Mouse (Mus musculus) forebrain, embryonic 14.5 days (tissue): ENCODE measurements around the gene Ccnd1. TPM values are rescaled to one million over a fixed set of nuclear protein-coding genes. Genes with fewer than 3 reads are reported as not detected.
A peak's percentile ranks its signal among the peaks of the same experiment; 100 is the strongest.
"Not testable (repeated sequence)": the region's sequence is repeated elsewhere in the genome, so short reads cannot be mapped to it uniquely, and the experiment has no call there.

ENCODE experiments used
- ATAC-seq: fragments of 200-750 bp; cut with Nextera tagmentation; 2 replicates; pipeline ENCODE4 v1.8.0; 2017; ENCODE audit warnings: mild to moderate bottlenecking, moderate library complexity
- DNase-seq: peaks from one replicate; pipeline ENCODE4 v3.0.0-alpha.2; 2015; ENCODE audit warnings: low spot score
- H3K27ac ChIP-seq: fragments of 300-500 bp; sonication (generic); 2 replicates; pipeline ENCODE4 v1.5.1; 2014; ENCODE audit warnings: low read depth, mild to moderate bottlenecking, control low read depth, low read length, moderate library complexity
- H3K27me3 ChIP-seq: fragments of 300-500 bp; sonication (generic); replicated peaks from 2 replicates; pipeline ENCODE4 v1.6.1; 2014; ENCODE audit warnings: low read length, control low read depth, mixed read lengths; ENCODE audit not compliant: control insufficient read depth, insufficient read depth
- H3K36me3 ChIP-seq: fragments of 300-500 bp; sonication (generic); 2 replicates; pipeline ENCODE4 v1.6.1; 2014; ENCODE audit warnings: low read length, control low read depth; ENCODE audit not compliant: control insufficient read depth, insufficient read depth
- H3K4me1 ChIP-seq: fragments of 300-500 bp; sonication (generic); 2 replicates; pipeline ENCODE4 v1.6.1; 2014; ENCODE audit warnings: antibody characterized with exemption, low read length, control low read depth; ENCODE audit not compliant: control insufficient read depth, insufficient read depth
- H3K4me2 ChIP-seq: fragments of 300-500 bp; sonication (generic); 2 replicates; pipeline ENCODE4 v1.6.1; 2014; ENCODE audit warnings: mild to moderate bottlenecking, control low read depth, low read length
- H3K4me3 ChIP-seq: fragments of 300-500 bp; sonication (generic); 2 replicates; pipeline ENCODE4 v1.5.1; 2014; ENCODE audit warnings: low read depth, low read length, control low read depth
- H3K9ac ChIP-seq: fragments of 300-500 bp; sonication (generic); 2 replicates; pipeline ENCODE4 v1.6.1; 2014; ENCODE audit warnings: mild to moderate bottlenecking, low read length, control low read depth, moderate library complexity
- H3K9me3 ChIP-seq: fragments of 300-500 bp; sonication (generic); replicated peaks from 2 replicates; pipeline ENCODE4 v1.6.1; 2016; ENCODE audit warnings: low read length, control low read depth, mixed read lengths; ENCODE audit not compliant: control insufficient read depth
- WGBS: fragments of 180-500 bp; shearing (Covaris S2); extraction: QIAGEN DNeasy Blood & Tissue Kit; methylation state at CpG from one replicate; pipeline ENCODE4 v1.1.7; 2014; 5-methylcytosine and 5-hydroxymethylcytosine counted together
- polyA plus RNA-seq: library from polyadenylated mRNA; unstranded; fragments of >200 nt; fragmentation: Nextera tagmentation; extraction: Ambion mirVana; gene quantifications from 2 replicates; pipeline ENCODE4 v1.2.1, GENCODE M21; 2014

The Ccnd1 gene
- polyA plus RNA-seq, 1 experiment from 2014 or later: 70.3 TPM

DNA sequence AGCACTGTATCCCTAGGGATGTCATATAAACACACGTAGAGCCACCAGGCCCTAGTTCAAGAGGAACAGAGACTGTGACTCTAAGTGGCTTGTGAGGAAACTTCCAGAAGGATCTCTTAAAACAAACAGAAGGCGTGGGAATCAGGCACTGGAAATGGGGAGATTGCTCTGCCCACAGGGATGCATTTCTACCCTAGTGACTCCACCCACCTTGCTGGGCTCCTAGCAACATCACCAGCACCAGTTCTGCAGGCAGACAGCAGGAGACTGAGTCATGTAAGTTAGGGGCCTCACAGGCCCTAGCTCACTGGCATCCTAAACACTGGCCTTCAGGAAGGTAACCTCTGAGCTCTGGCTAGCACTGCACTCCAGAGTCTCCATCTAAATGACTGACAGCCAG, 47.9 kb downstream of the Ccnd1 start:
- H3K9ac ChIP-seq: no peak overlapping the region
- H3K4me3 ChIP-seq: no peak overlapping the region
- ATAC-seq (no peak), DNase-seq (no peak)
- H3K4me2 ChIP-seq: no peak overlapping the region
- H3K9me3 ChIP-seq: no peaks in the 10 kb centered on the region
- H3K4me1 ChIP-seq: peaks cover 21% of the 10 kb centered on the region
- H3K27ac ChIP-seq: no peak overlapping the region
- H3K36me3 ChIP-seq: no peaks in the 10 kb centered on the region
- H3K27me3 ChIP-seq: peaks cover 9% of the 10 kb centered on the region; the same call in 1 of the 2 replicates
- WGBS: 90% methylated on average over 2 of the region's 2 CpGs

DNA sequence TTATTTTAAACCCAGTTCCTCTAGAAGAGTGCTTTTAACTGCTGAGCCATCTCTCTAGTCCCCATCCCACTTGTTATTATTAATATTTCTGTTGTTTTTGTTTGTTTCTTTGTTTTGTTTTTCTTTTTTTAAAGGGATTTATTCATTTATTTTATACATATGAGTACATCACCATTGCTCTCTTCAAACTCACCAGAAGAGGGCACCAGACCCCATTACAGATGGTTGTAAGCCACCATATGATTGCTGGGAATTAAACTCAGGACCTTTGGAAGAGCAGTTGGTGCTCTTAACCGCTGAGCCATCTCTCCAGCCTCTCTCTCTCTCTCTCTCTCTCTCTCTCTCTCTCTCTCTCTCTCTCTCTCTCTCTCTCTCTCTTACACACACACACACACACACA, 49.1 kb downstream of the Ccnd1 start:
- DNase-seq: not testable (repeated sequence)

DNA sequence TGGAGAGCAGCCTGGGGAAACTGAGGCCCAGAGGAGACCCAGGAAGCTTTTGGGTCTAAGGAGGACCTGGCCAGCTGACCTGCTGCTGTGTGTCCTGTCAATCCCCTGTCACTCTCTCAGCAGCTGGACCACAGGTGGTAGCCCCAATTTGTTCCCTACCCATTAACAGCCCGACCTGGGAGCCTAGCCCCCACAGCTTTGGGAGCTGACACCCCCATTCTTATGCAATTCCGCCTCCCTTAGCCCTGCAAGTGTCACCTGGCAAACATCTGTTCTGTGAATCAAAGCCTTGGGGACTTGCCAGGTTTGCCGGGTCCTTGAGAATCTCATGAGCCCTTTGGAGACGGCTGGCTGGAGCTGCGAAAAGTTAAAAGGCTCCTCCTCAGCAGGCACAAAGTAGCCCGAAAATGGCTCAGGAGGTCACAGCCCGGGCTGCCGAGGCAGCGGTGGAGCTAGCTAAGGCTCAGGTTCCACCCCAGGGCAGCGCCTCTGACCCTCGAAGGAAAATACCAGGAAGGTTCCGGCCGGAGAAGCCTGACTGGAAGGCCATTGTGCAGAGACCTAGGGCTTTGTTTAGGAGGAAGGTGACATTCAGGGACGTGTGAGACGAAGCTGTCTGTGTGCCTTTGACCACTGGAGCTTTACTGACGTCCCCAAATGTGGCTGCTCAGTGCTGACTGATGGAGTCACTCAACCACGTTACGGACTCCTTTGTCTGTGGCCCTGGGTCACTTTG, 51.0 kb downstream of the Ccnd1 start:
- DNase-seq (peak; percentile 28), ATAC-seq (no peak)
- Histone ChIP-seq H3K27ac (no peak overlapping the region), H3K9ac (no peak overlapping the region), H3K4me2 (no peak overlapping the region), H3K9me3 (no peaks in the 10 kb centered on the region), H3K27me3 (no peaks in the 10 kb centered on the region), H3K4me3 (no peak overlapping the region), H3K36me3 (no peaks in the 10 kb centered on the region), H3K4me1 (no peaks in the 10 kb centered on the region)
- 5% methylated on average over 18 of the region's 18 CpGs for WGBS

More for the DNA sequence above, 49.1 kb downstream of the Ccnd1 start:
- 100% methylated on average over 1 of the region's 1 CpGs for WGBS
- not testable (repeated sequence) for H3K9me3 ChIP-seq, H3K4me3 ChIP-seq, ATAC-seq, H3K9ac ChIP-seq, H3K4me2 ChIP-seq, H3K27me3 ChIP-seq, H3K36me3 ChIP-seq, H3K27ac ChIP-seq
- H3K4me1 ChIP-seq: peaks cover 10% of the 10 kb centered on the region

DNA sequence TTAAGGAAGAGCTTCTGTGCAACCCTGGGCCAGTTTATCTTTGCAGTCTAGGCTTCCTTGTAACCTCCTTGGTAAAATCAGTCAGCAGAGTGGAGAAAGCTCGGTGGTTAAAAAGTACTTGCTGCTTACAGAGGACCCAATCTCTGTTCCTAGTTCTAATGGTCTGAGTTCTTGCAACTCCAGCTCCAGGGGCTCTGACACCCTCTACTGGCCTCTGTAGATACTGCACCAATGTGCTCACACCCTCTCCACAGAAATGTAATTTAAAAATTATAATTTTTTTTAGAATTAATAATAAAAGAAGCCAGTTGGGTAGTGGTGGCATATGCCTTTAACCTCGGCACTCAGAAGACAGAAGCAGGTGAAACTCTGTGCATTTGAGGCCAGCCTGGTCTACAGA, 52.1 kb downstream of the Ccnd1 start:
- Histone ChIP-seq H3K4me2 (no peak overlapping the region), H3K4me3 (no peak overlapping the region), H3K9ac (no peak overlapping the region), H3K27me3 (no peaks in the 10 kb centered on the region), H3K36me3 (no peaks in the 10 kb centered on the region), H3K27ac (no peak overlapping the region), H3K4me1 (no peaks in the 10 kb centered on the region), H3K9me3 (no peaks in the 10 kb centered on the region)
- no peak for ATAC-seq
- DNase-seq: no peak
- 84% methylated on average over 2 of the region's 2 CpGs for WGBS

DNA sequence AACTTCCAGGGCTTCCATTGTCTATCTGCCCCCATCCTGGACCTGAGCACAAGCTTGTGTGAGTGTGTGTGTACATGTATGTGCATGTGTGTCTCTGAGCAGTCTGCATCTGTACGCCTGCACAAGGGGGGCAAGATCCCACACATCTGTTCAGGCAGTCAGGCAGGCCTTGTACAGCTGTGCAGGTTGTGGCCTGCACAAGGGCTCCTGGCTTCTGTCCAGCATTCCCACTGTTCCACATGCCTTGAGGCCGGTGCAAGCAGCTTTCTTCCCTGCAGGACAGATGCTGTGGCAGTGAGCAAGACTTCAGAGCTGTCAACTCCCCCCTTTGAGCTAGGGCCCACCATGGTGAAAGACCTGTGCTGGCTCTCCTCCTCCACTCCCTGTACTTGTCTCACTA, 56.6 kb downstream of the Ccnd1 start:
- H3K9me3 ChIP-seq: no peaks in the 10 kb centered on the region
- no peaks in the 10 kb centered on the region for H3K4me1 ChIP-seq
- H3K36me3 ChIP-seq: no peaks in the 10 kb centered on the region
- no peak overlapping the region for H3K4me2 ChIP-seq
- no peak overlapping the region for H3K4me3 ChIP-seq
- WGBS: 34% methylated on average over 2 of the region's 2 CpGs
- DNase-seq: peak; percentile 23
- H3K9ac ChIP-seq: no peak overlapping the region
- H3K27ac ChIP-seq: no peak overlapping the region
- no peak for ATAC-seq
- no peaks in the 10 kb centered on the region for H3K27me3 ChIP-seq

Other genes starting within 250 kb of the Ccnd1 start
- gene Ano1, start 188.0 kb downstream of the Ccnd1 start, polyA plus RNA-seq: 6.0 and 7.8 TPM in 2 replicates
- 2.0 and 3.2 TPM in 2 replicates for gene Fgf3, start 101.8 kb downstream of the Ccnd1 start, polyA plus RNA-seq
- not detected in 2 replicates for gene Fgf4, start 92.6 kb downstream of the Ccnd1 start, polyA plus RNA-seq
- 28.1 and 36.3 TPM in 2 replicates for gene Fgf15, start 43.4 kb downstream of the Ccnd1 start, polyA plus RNA-seq
- 26.7 and 27.8 TPM in 2 replicates for gene LTO1, start 24.8 kb downstream of the Ccnd1 start, polyA plus RNA-seq